Mouse (Mus musculus) forebrain, embryonic 16.5 days (tissue): Measurements from ENCODE around the gene Rag1. TPM values are rescaled to one million over a fixed set of nuclear protein-coding genes. Genes with fewer than 3 reads are reported as not detected.

Experiments used
- ATAC-seq: fragments of 200-750 bp; cut with Nextera tagmentation; 2 replicates; pipeline ENCODE4 v1.8.0; 2017; ENCODE audit warnings: mild to moderate bottlenecking, moderate library complexity
- H3K27ac ChIP-seq: fragments of 300-500 bp; sonication (generic); 2 replicates; pipeline ENCODE4 v1.5.1; 2014; ENCODE audit warnings: low read length, control low read depth
- H3K27me3 ChIP-seq: fragments of 300-500 bp; sonication (generic); replicated peaks from 2 replicates; pipeline ENCODE4 v1.6.1; 2014; ENCODE audit warnings: low read length; ENCODE audit not compliant: control insufficient read depth, insufficient read depth
- H3K36me3 ChIP-seq: fragments of 300-500 bp; sonication (generic); 2 replicates; pipeline ENCODE4 v1.6.1; 2014; ENCODE audit not compliant: control insufficient read depth, insufficient read depth
- H3K4me1 ChIP-seq: fragments of 300-500 bp; sonication (generic); replicated peaks from 2 replicates; pipeline ENCODE4 v1.6.1; 2014; ENCODE audit warnings: low read length; ENCODE audit not compliant: control insufficient read depth, insufficient read depth
- H3K4me2 ChIP-seq: fragments of 300-500 bp; sonication (generic); 2 replicates; pipeline ENCODE4 v1.6.1; 2014; ENCODE audit warnings: mild to moderate bottlenecking, low read length, control low read depth
- H3K4me3 ChIP-seq: fragments of 300-500 bp; sonication (generic); replicated peaks from 2 replicates; pipeline ENCODE4 v1.5.1; 2014; ENCODE audit warnings: mild to moderate bottlenecking, low read length, control low read depth
- H3K9ac ChIP-seq: fragments of 300-500 bp; sonication (generic); replicated peaks from 2 replicates; pipeline ENCODE4 v1.6.1; 2014; ENCODE audit warnings: low read depth, low read length, control low read depth
- H3K9me3 ChIP-seq: fragments of 300-500 bp; sonication (generic); 2 replicates; pipeline ENCODE4 v1.6.1; 2016; ENCODE audit warnings: low read length; ENCODE audit not compliant: control insufficient read depth
- WGBS: fragments of 180-500 bp; shearing (Covaris S2); extraction: QIAGEN DNeasy Blood & Tissue Kit; methylation state at CpG from one replicate; pipeline ENCODE4 v1.1.7; 2014; 5-methylcytosine and 5-hydroxymethylcytosine counted together
- polyA plus RNA-seq: library from polyadenylated mRNA; unstranded; fragments of >200 nt; fragmentation: Nextera tagmentation; extraction: Ambion mirVana; gene quantifications from 2 replicates; pipeline ENCODE4 v1.2.1, GENCODE M21; 2015

The Rag1 gene
- polyA plus RNA-seq, 1 experiment from 2014 or later = 0.05 TPM

- no peak overlapping the region for H3K4me2 ChIP-seq
- 69% methylated on average over 1 of the region's 1 CpGs for WGBS
- no peaks in the 10 kb centered on the region for H3K9me3 ChIP-seq
- peaks cover 6% of the 10 kb centered on the region; the same call in 1 of the 2 replicates for H3K4me1 ChIP-seq
- H3K27ac ChIP-seq = no peak overlapping the region
- H3K36me3 ChIP-seq = no peaks in the 10 kb centered on the region
- no peak for ATAC-seq
- peaks cover 5% of the 10 kb centered on the region; the same call in 1 of the 2 replicates for H3K27me3 ChIP-seq
- no peak overlapping the region for H3K4me3 ChIP-seq
- H3K9ac ChIP-seq = no peak overlapping the region
Measured at GRCm38 (mm10) chr2:101650446-101650845, 1.1 kb upstream of the Rag1 start.

- Histone ChIP-seq H3K27ac (no peak overlapping the region), H3K4me2 (no peak overlapping the region), H3K9me3 (no peaks in the 10 kb centered on the region), H3K27me3 (peaks cover 5% of the 10 kb centered on the region; the same call in 1 of the 2 replicates), H3K4me3 (no peak overlapping the region), H3K9ac (no peak overlapping the region), H3K36me3 (no peaks in the 10 kb centered on the region), H3K4me1 (peaks cover 6% of the 10 kb centered on the region; the same call in 1 of the 2 replicates)
- WGBS = 63% methylated on average over 2 of the region's 2 CpGs
- ATAC-seq = no peak
Measured at GRCm38 (mm10) chr2:101648361-101648760, 940 bp downstream of the Rag1 start.

- no peak for ATAC-seq
- WGBS = 85% methylated on average over 1 of the region's 1 CpGs
Measured at GRCm38 (mm10) chr2:101645841-101646240, 3.5 kb downstream of the Rag1 start.

GRCm38 (mm10) chr2:101639840-101640350, 9.4 kb downstream of the Rag1 start:
- ATAC-seq = peak; percentile 90
- no peak overlapping the region for H3K4me3 ChIP-seq
- WGBS = 50% methylated on average over 3 of the region's 3 CpGs
- no peak overlapping the region for H3K27ac ChIP-seq
- H3K36me3 ChIP-seq = no peaks in the 10 kb centered on the region
- H3K4me2 ChIP-seq = no peak overlapping the region
- no peak overlapping the region for H3K9ac ChIP-seq
- H3K27me3 ChIP-seq = no peaks in the 10 kb centered on the region
- H3K4me1 ChIP-seq = no peaks in the 10 kb centered on the region; the same call in 1 of the 2 replicates
- H3K9me3 ChIP-seq = no peaks in the 10 kb centered on the region

More at GRCm38 (mm10) chr2:101645841-101646240, 3.5 kb downstream of the Rag1 start:
- H3K9me3 ChIP-seq = no peaks in the 10 kb centered on the region
- H3K4me3 ChIP-seq = no peak overlapping the region
- H3K27me3 ChIP-seq = no peaks in the 10 kb centered on the region; the same call in 1 of the 2 replicates
- H3K36me3 ChIP-seq = no peaks in the 10 kb centered on the region
- H3K9ac ChIP-seq = no peak overlapping the region
- 0 out of 2 replicates have a peak, but pooled peaks cover 6% of the 10 kb centered on the region for H3K4me1 ChIP-seq
- H3K4me2 ChIP-seq = no peak overlapping the region
- H3K27ac ChIP-seq = no peak overlapping the region

GRCm38 (mm10) chr2:101638979-101639839, 10.1 kb downstream of the Rag1 start:
- ATAC-seq = peak; percentile 82
- Histone ChIP-seq H3K4me3 (no peak overlapping the region), H3K4me2 (no peak overlapping the region), H3K4me1 (no peaks in the 10 kb centered on the region; the same call in 1 of the 2 replicates), H3K36me3 (no peaks in the 10 kb centered on the region), H3K9ac (no peak overlapping the region), H3K9me3 (no peaks in the 10 kb centered on the region), H3K27me3 (no peaks in the 10 kb centered on the region), H3K27ac (no peak overlapping the region)
- WGBS = 56% methylated on average over 7 of the region's 7 CpGs

- Histone ChIP-seq H3K27ac (peak overlapping the region; percentile 93), H3K9me3 (no peaks in the 10 kb centered on the region), H3K4me1 (peaks cover 6% of the 10 kb centered on the region), H3K9ac (peak overlapping the region; percentile 84), H3K36me3 (no peaks in the 10 kb centered on the region), H3K27me3 (0 out of 2 replicates have a peak, but pooled peaks cover 3% of the 10 kb centered on the region), H3K4me3 (peak overlapping the region; percentile 88), H3K4me2 (peak overlapping the region; percentile 82)
- peak; percentile 100 for ATAC-seq
- under 1% methylated on average over 31 of the region's 31 CpGs for WGBS
Measured at GRCm38 (mm10) chr2:101628297-101629236, 20.7 kb downstream of the Rag1 start.

GRCm38 (mm10) chr2:101627227-101627626, 22.1 kb downstream of the Rag1 start:
- Histone ChIP-seq H3K9me3 (no peaks in the 10 kb centered on the region), H3K4me1 (peaks cover 6% of the 10 kb centered on the region), H3K4me3 (no peak overlapping the region), H3K27me3 (0 out of 2 replicates have a peak, but pooled peaks cover 3% of the 10 kb centered on the region), H3K4me2 (no peak overlapping the region), H3K27ac (no peak overlapping the region), H3K9ac (no peak overlapping the region), H3K36me3 (no peaks in the 10 kb centered on the region)
- ATAC-seq = no peak

- 60% methylated on average over 4 of the region's 4 CpGs for WGBS
- H3K9ac ChIP-seq = no peak within 1 kb of the TSS
- H3K4me2 ChIP-seq = no peak within 1 kb of the TSS
- ATAC-seq = no peak
- no peaks in the 10 kb centered on the region for H3K27me3 ChIP-seq
- H3K36me3 ChIP-seq = no peaks in the 10 kb centered on the region
- peaks cover 6% of the 10 kb centered on the region for H3K4me1 ChIP-seq
- H3K9me3 ChIP-seq = no peaks in the 10 kb centered on the region
- H3K4me3 ChIP-seq = no peak within 1 kb of the TSS
- H3K27ac ChIP-seq = no peak within 1 kb of the TSS
Measured at GRCm38 (mm10) chr2:101624526-101624925, 24.8 kb downstream of the Rag1 start, which contains the start of gene Rag2. Gene Rag2, plus strand, starts transcription at chr2:101624718.
